Mouse (Mus musculus) limb, embryonic 14.5 days (tissue): ENCODE data around the gene Ugdh. TPM values are rescaled to one million over a fixed set of nuclear protein-coding genes. Genes with fewer than 3 reads are reported as not detected.

Experiments
- ATAC-seq: fragments of 200-750 bp; cut with Nextera tagmentation; 2 replicates; pipeline ENCODE4 v1.8.0; 2017; ENCODE audit warnings: low read depth, moderate number of reproducible peaks, moderate TSS enrichment; ENCODE audit not compliant: low FRiP score
- DNase-seq: peaks from one replicate; pipeline ENCODE4 v3.0.0-alpha.2; 2015; ENCODE audit warnings: low spot score
- H3K27ac ChIP-seq: fragments of 300-500 bp; sonication (generic); replicated peaks from 2 replicates; pipeline ENCODE4 v1.5.1; 2014; ENCODE audit warnings: low read depth, mild to moderate bottlenecking, low read length, moderate library complexity, mixed read lengths
- H3K27me3 ChIP-seq: fragments of 300-500 bp; sonication (generic); 2 replicates; pipeline ENCODE4 v1.6.1; 2014; ENCODE audit warnings: low read length, mixed read lengths; ENCODE audit not compliant: control insufficient read depth, insufficient read depth
- H3K36me3 ChIP-seq: fragments of 300-500 bp; sonication (generic); 2 replicates; pipeline ENCODE4 v1.6.1; 2014; ENCODE audit warnings: mild to moderate bottlenecking, low read length, moderate library complexity, mixed read lengths; ENCODE audit not compliant: control insufficient read depth, insufficient read depth
- H3K4me1 ChIP-seq: fragments of 300-500 bp; sonication (generic); 2 replicates; pipeline ENCODE4 v1.6.1; 2014; ENCODE audit warnings: antibody characterized with exemption, low read length, mixed read lengths; ENCODE audit not compliant: control insufficient read depth, insufficient read depth
- H3K4me2 ChIP-seq: fragments of 300-500 bp; sonication (generic); replicated peaks from 2 replicates; pipeline ENCODE4 v1.6.1; 2014; ENCODE audit warnings: low read depth, mild to moderate bottlenecking, low read length, moderate library complexity; ENCODE audit not compliant: severe bottlenecking
- H3K4me3 ChIP-seq: fragments of 300-500 bp; sonication (generic); replicated peaks from 2 replicates; pipeline ENCODE4 v1.5.1; 2014; ENCODE audit warnings: low read length
- H3K9ac ChIP-seq: fragments of 300-500 bp; sonication (generic); 2 replicates; pipeline ENCODE4 v1.6.1; 2014; ENCODE audit warnings: mild to moderate bottlenecking, low read depth, low read length, moderate library complexity; ENCODE audit not compliant: severe bottlenecking
- H3K9me3 ChIP-seq: fragments of 300-500 bp; sonication (generic); 2 replicates; pipeline ENCODE4 v1.6.1; 2016; ENCODE audit warnings: low read length; ENCODE audit not compliant: control insufficient read depth
- POLR2A ChIP-seq: fragments of 200-500 bp; IDR thresholded peaks from 2 replicates; pipeline ENCODE4 v1.8.0; 2012; ENCODE audit warnings: inconsistent platforms, mild to moderate bottlenecking, moderate library complexity, borderline replicate concordance; ENCODE audit not compliant: insufficient read depth, insufficient read length; ENCODE audit errors: extremely low read depth
- WGBS: fragments of 180-500 bp; shearing (Covaris S2); extraction: QIAGEN DNeasy Blood & Tissue Kit; methylation state at CpG from one replicate; pipeline ENCODE4 v1.1.7; 2014; 5-methylcytosine and 5-hydroxymethylcytosine counted together
- polyA plus RNA-seq, 2 experiments: library from polyadenylated mRNA; depleted of rRNA in 1 of 2; stranded (reverse) in 1 of 2; unstranded in 1 of 2; fragments of >200 nt; fragmentation: Nextera tagmentation in 1 of 2; extraction: Ambion mirVana in 1 of 2; gene quantifications; 2 replicates each; pipeline versions ENCODE4 v1.2.1 to v1.2.3; 2012 to 2014

Ugdh gene
- polyA plus RNA-seq, 2 experiments: 98.8 to 127 TPM

DNA sequence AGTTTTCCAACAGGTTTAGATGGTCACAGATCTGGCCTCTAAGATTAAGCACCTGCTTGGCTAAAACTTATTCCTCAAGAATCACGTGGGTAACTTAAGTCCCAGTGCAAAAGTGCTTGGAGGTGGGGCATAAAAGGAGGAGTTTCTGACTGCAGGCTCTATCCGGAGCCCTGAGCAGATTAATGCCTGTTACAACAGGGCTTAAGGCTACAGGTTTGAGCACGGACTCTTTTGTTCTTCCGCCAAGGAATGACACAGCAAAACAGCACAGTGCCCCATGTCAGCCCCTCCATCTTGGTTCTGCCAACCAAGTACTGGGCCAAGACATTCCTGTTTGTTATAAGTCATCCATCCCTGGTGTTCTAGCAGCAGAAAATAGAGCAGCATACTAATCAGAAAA lies 7.4 kb downstream of the Ugdh start:
- Histone ChIP-seq H3K27me3 (no peaks in the 10 kb centered on the region), H3K4me3 (no peak overlapping the region), H3K27ac (no peak overlapping the region), H3K4me2 (no peak overlapping the region), H3K4me1 (peaks cover 8% of the 10 kb centered on the region; the same call in 1 of the 2 replicates), H3K9me3 (no peaks in the 10 kb centered on the region), H3K36me3 (peaks cover 49% of the 10 kb centered on the region), H3K9ac (no peak overlapping the region)
- 45% methylated on average over 4 of the region's 4 CpGs for WGBS
- TF ChIP-seq POLR2A: no peak
- DNase-seq (no peak), ATAC-seq (no peak)

GRCm38 (mm10) chr5:65425251-65425650 lies 10.5 kb downstream of the Ugdh start:
- WGBS: 93% methylated on average over 5 of the region's 5 CpGs

DNA sequence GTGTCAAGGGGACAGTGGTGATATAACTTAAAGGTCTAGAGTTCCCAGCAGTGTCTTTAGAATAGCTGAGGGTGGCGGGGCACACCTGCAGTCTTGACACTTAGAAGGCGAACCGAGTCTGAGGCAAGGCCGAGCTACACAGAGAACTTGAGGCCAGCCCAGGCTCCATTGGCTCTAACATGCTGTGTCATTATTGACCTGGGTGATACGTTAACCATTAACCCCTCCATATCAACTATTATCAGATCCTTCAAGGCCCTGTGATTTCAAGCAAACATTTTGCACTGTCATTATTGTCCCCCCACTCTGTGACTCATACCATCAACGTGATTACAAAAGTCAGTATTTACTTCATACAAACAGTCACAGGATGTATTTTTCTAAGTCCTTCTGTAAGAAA lies 11.5 kb downstream of the Ugdh start:
- 95% methylated on average over 6 of the region's 6 CpGs for WGBS
- ATAC-seq: no peak
- Histone ChIP-seq H3K4me1 (peaks cover 4% of the 10 kb centered on the region; the same call in 1 of the 2 replicates), H3K9me3 (no peaks in the 10 kb centered on the region), H3K4me3 (no peak overlapping the region), H3K4me2 (no peak overlapping the region), H3K27ac (no peak overlapping the region), H3K9ac (no peak overlapping the region), H3K27me3 (no peaks in the 10 kb centered on the region), H3K36me3 (peaks cover 83% of the 10 kb centered on the region)
- no peak for DNase-seq
- TF ChIP-seq POLR2A: no peak

More at GRCm38 (mm10) chr5:65425251-65425650, 10.5 kb downstream of the Ugdh start:
- no peak overlapping the region for H3K4me3 ChIP-seq
- peaks cover 4% of the 10 kb centered on the region; the same call in 1 of the 2 replicates for H3K4me1 ChIP-seq
- no peak for TF ChIP-seq POLR2A
- no peaks in the 10 kb centered on the region for H3K9me3 ChIP-seq
- H3K36me3 ChIP-seq: peaks cover 76% of the 10 kb centered on the region
- no peak overlapping the region for H3K4me2 ChIP-seq
- ATAC-seq (no peak), DNase-seq (no peak)
- H3K27ac ChIP-seq: no peak overlapping the region
- H3K9ac ChIP-seq: no peak overlapping the region
- H3K27me3 ChIP-seq: no peaks in the 10 kb centered on the region

- Histone ChIP-seq H3K4me1 (no peaks in the 10 kb centered on the region), H3K9me3 (no peaks in the 10 kb centered on the region), H3K9ac (no peak overlapping the region), H3K27me3 (no peaks in the 10 kb centered on the region), H3K36me3 (peaks cover 89% of the 10 kb centered on the region), H3K4me2 (no peak overlapping the region), H3K27ac (no peak overlapping the region), H3K4me3 (no peak overlapping the region)
- no peak for TF ChIP-seq POLR2A
- DNase-seq (no peak), ATAC-seq (no peak)
- 89% methylated on average over 8 of the region's 8 CpGs for WGBS
Measured at GRCm38 (mm10) chr5:65422803-65423202, 12.9 kb downstream of the Ugdh start.

GRCm38 (mm10) chr5:65420822-65421221 lies 14.9 kb downstream of the Ugdh start:
- H3K9ac ChIP-seq: no peak overlapping the region
- no peak for ATAC-seq
- H3K27me3 ChIP-seq: no peaks in the 10 kb centered on the region
- H3K4me2 ChIP-seq: no peak overlapping the region
- H3K9me3 ChIP-seq: no peaks in the 10 kb centered on the region
- no peak for DNase-seq
- peaks cover 6% of the 10 kb centered on the region for H3K4me1 ChIP-seq
- peaks cover 93% of the 10 kb centered on the region for H3K36me3 ChIP-seq
- TF ChIP-seq POLR2A: no peak
- H3K4me3 ChIP-seq: no peak overlapping the region
- no peak overlapping the region for H3K27ac ChIP-seq
- 41% methylated on average over 6 of the region's 6 CpGs for WGBS

GRCm38 (mm10) chr5:65419136-65419535 lies 16.6 kb downstream of the Ugdh start:
- H3K4me1 ChIP-seq: peaks cover 10% of the 10 kb centered on the region
- H3K27ac ChIP-seq: no peak overlapping the region
- no peak overlapping the region for H3K9ac ChIP-seq
- WGBS: 82% methylated on average over 10 of the region's 10 CpGs
- no peaks in the 10 kb centered on the region for H3K9me3 ChIP-seq
- ATAC-seq: no peak
- TF ChIP-seq POLR2A: no peak
- no peaks in the 10 kb centered on the region for H3K27me3 ChIP-seq
- no peak overlapping the region for H3K4me2 ChIP-seq
- H3K36me3 ChIP-seq: peaks cover 88% of the 10 kb centered on the region
- DNase-seq: no peak
- no peak overlapping the region for H3K4me3 ChIP-seq
